Mouse (Mus musculus) ES-E14 (cell line): ENCODE measurements around the gene Sparc. TPM values are rescaled to one million over a fixed set of nuclear protein-coding genes. Genes with fewer than 3 reads are reported as not detected.

ENCODE experiments used
- DNase-seq: peaks from one replicate; pipeline ENCODE4 v3.0.0-alpha.2; 2013; ENCODE audit warnings: low read depth, low spot score
- H3K27ac ChIP-seq: 2 replicates; pipeline ENCODE4 v1.5.1; 2012; ENCODE audit warnings: low read depth, mild to moderate bottlenecking, low read length, moderate library complexity, mixed read lengths; ENCODE audit not compliant: poor library complexity, insufficient read depth, severe bottlenecking
- H3K36me3 ChIP-seq: 2 replicates; pipeline ENCODE4 v1.6.1; 2012; ENCODE audit warnings: mild to moderate bottlenecking, low read length, moderate library complexity, mixed read lengths; ENCODE audit not compliant: control insufficient read depth, poor library complexity, insufficient read depth, severe bottlenecking
- H3K4me1 ChIP-seq, 2 experiments: fragments of 150-350 bp in 1 of 2; sonication (generic) in 1 of 2; 2 replicates each; pipeline ENCODE4 v1.6.1; 2012; ENCODE audit warnings: low read length in 2 of 2, mild to moderate bottlenecking in 1 of 2, mixed read lengths in 1 of 2; ENCODE audit not compliant: control insufficient read depth in 2 of 2, insufficient read depth in 2 of 2, poor library complexity in 1 of 2
- H3K4me3 ChIP-seq, 2 experiments: fragments of 150-350 bp in 1 of 2; sonication (generic) in 1 of 2; 2 replicates each; pipeline ENCODE4 v1.5.1; 2012; ENCODE audit warnings: low read length in 2 of 2, low read depth in 1 of 2, mild to moderate bottlenecking in 1 of 2, mixed read lengths in 1 of 2; ENCODE audit not compliant: insufficient read depth in 1 of 2, poor library complexity in 1 of 2, severe bottlenecking in 1 of 2
- H3K9ac ChIP-seq: 2 replicates; pipeline ENCODE4 v1.6.1; 2012; ENCODE audit warnings: low read depth, mild to moderate bottlenecking, low read length, mixed read lengths; ENCODE audit not compliant: poor library complexity, insufficient read depth, severe bottlenecking
- H3K9me3 ChIP-seq: fragments of 150-350 bp; sonication (generic); 2 replicates; pipeline ENCODE4 v1.6.1; 2012; ENCODE audit warnings: low read depth, mild to moderate bottlenecking, low read length; ENCODE audit not compliant: control insufficient read depth, insufficient read depth
- CHD2 ChIP-seq: IDR thresholded peaks from 2 replicates; pipeline ENCODE4 v1.6.1; 2014; ENCODE audit warnings: mild to moderate bottlenecking, low read depth, low read length, inconsistent platforms
- HCFC1 ChIP-seq: IDR thresholded peaks from 2 replicates; pipeline ENCODE4 v1.6.1; 2012; ENCODE audit warnings: low read length, inconsistent platforms, borderline replicate concordance; ENCODE audit not compliant: insufficient read depth
- MAFK ChIP-seq: IDR thresholded peaks from 2 replicates; pipeline ENCODE4 v1.6.1; 2014; ENCODE audit warnings: mild to moderate bottlenecking, low read depth, low read length, inconsistent platforms; ENCODE audit not compliant: insufficient read depth
- ZC3H11A ChIP-seq: IDR thresholded peaks from 2 replicates; pipeline ENCODE4 v1.6.1; 2012; ENCODE audit warnings: low read depth, mild to moderate bottlenecking, inconsistent platforms, low read length, borderline replicate concordance
- ZNF384 ChIP-seq: IDR thresholded peaks from 2 replicates; pipeline ENCODE4 v1.6.1; 2012; ENCODE audit warnings: low read depth, low read length, inconsistent platforms
- in situ Hi-C, 2 experiments: fragments of 600-800 bp; cut with MboI; formaldehyde crosslinking; loops; one replicate each; pipeline ENCODE4 v1.15.1; 2025; ENCODE audit warnings: low sequenced_read_pairs in 2 of 2, inconsistent platforms in 1 of 2; ENCODE audit not compliant: unreplicated experiment in 2 of 2
- total RNA-seq: library from RNA; depleted of rRNA; stranded (reverse); fragments of 300-350 nt; gene quantifications from 2 replicates; pipeline ENCODE4 v1.2.3, GENCODE M21; 2012

Sparc gene
- total RNA-seq, 1 experiment: 485 TPM

GRCm38 (mm10) chr11:55446579-55446978, 23.6 kb upstream of the Sparc start:
- no peak overlapping the region for H3K9ac ChIP-seq
- H3K9me3 ChIP-seq: no peaks in the 10 kb centered on the region
- no peak overlapping the region for H3K27ac ChIP-seq
- H3K36me3 ChIP-seq: peaks cover 33% of the 10 kb centered on the region
- TF ChIP-seq MAFK (no peak), ZC3H11A (peak; percentile 87; the same call in 1 of the 2 replicates), HCFC1 (no peak), ZNF384 (no peak), CHD2 (no peak)
- peak; percentile 77 for DNase-seq
- H3K4me1 ChIP-seq: peaks cover 1 to 21% of the 10 kb centered on the region in 2 experiments; a peak in 3 of 4 replicates
- in situ Hi-C loops: loop anchor here (5.0 to 10.0 kb wide), 2 partner anchors 52 to 244 kb away; partner anchors contain the start of gene Slc36a1 (in 1 of the 2)
- H3K4me3 ChIP-seq: no peak overlapping the region

GRCm38 (mm10) chr11:55444772-55445171, 21.8 kb upstream of the Sparc start:
- H3K4me1 ChIP-seq: peaks cover 8 to 24% of the 10 kb centered on the region in 2 experiments; a peak in 3 of 4 replicates
- no peak overlapping the region for H3K9ac ChIP-seq
- in situ Hi-C loops: loop anchor here (5.0 to 10.0 kb wide), 3 partner anchors 50 to 242 kb away; partner anchors contain the start of gene Slc36a1 (in 1 of the 2)
- no peaks in the 10 kb centered on the region for H3K9me3 ChIP-seq
- peaks cover 26% of the 10 kb centered on the region for H3K36me3 ChIP-seq
- H3K4me3 ChIP-seq: no peak overlapping the region
- DNase-seq: peak; percentile 79
- no peak overlapping the region for H3K27ac ChIP-seq
- TF ChIP-seq HCFC1 (no peak), ZC3H11A (0 out of 2 replicates have a peak, but pooled peaks have one; percentile 17)

GRCm38 (mm10) chr11:55439718-55440117, 16.7 kb upstream of the Sparc start:
- Histone ChIP-seq H3K9me3 (no peaks in the 10 kb centered on the region), H3K36me3 (no peaks in the 10 kb centered on the region), H3K9ac (no peak overlapping the region), H3K27ac (no peak overlapping the region), H3K4me3 (no peak overlapping the region), H3K4me1 (peaks cover 10 to 28% of the 10 kb centered on the region in 2 experiments; a peak in 3 of 4 replicates)
- DNase-seq: no peak
- in situ Hi-C loops: loop anchor here (5.0 to 10.0 kb wide), 2 partner anchors 45 to 52 kb away; no protein-coding TSS in a partner anchor
- TF ChIP-seq MAFK: no peak
- TF ChIP-seq HCFC1: no peak
- TF ChIP-seq ZNF384: no peak
- TF ChIP-seq CHD2: no peak
- TF ChIP-seq ZC3H11A: no peak

GRCm38 (mm10) chr11:55438031-55438430, 15.0 kb upstream of the Sparc start:
- in situ Hi-C loops: no loop called here
- Histone ChIP-seq H3K4me1 (peaks cover 10 to 25% of the 10 kb centered on the region in 2 experiments; a peak in 3 of 4 replicates), H3K27ac (no peak overlapping the region), H3K9ac (no peak overlapping the region), H3K4me3 (no peak overlapping the region), H3K9me3 (no peaks in the 10 kb centered on the region), H3K36me3 (no peaks in the 10 kb centered on the region)
- no peak for DNase-seq
- TF ChIP-seq MAFK (no peak), ZC3H11A (no peak), HCFC1 (no peak), ZNF384 (no peak), CHD2 (no peak)
